Mouse (Mus musculus) right cerebral cortex, postnatal 25 days (tissue): Measurements from ENCODE around the gene Trpm3.

Source experiments
- DNase-seq: peaks from one replicate; pipeline ENCODE4 v3.0.0; 2022

Gene Trpm3

GRCm38 (mm10) chr19:22138590-22139421, at the start of gene Trpm3:
TSS of gene Trpm3 (plus strand) at chr19:22139046.
- DNase-seq, result peak; percentile 79

- no peak for DNase-seq
Measured at GRCm38 (mm10) chr19:22100582-22100981, 38.3 kb upstream of the Trpm3 start.

- no peak for DNase-seq
Measured at GRCm38 (mm10) chr19:22103865-22104264, 35.0 kb upstream of the Trpm3 start.

GRCm38 (mm10) chr19:22104848-22105484, 33.9 kb upstream of the Trpm3 start:
- no peak for DNase-seq

GRCm38 (mm10) chr19:22105648-22106047, 33.2 kb upstream of the Trpm3 start:
- DNase-seq, result no peak

- DNase-seq, result no peak
Measured at GRCm38 (mm10) chr19:22108893-22109463, 29.9 kb upstream of the Trpm3 start.

- DNase-seq, result no peak
Measured at GRCm38 (mm10) chr19:22120976-22121375, 17.9 kb upstream of the Trpm3 start.

GRCm38 (mm10) chr19:22121631-22122030, 17.2 kb upstream of the Trpm3 start:
- DNase-seq, result no peak

GRCm38 (mm10) chr19:22132626-22133025, 6.2 kb upstream of the Trpm3 start:
- DNase-seq, result no peak

- no peak for DNase-seq
Measured at GRCm38 (mm10) chr19:22178549-22178948, 39.7 kb downstream of the Trpm3 start.

GRCm38 (mm10) chr19:22179017-22179416, 40.2 kb downstream of the Trpm3 start:
- DNase-seq, result no peak

- no peak for DNase-seq
Measured at GRCm38 (mm10) chr19:22180136-22180535, 41.3 kb downstream of the Trpm3 start.

GRCm38 (mm10) chr19:22189716-22190115, 50.9 kb downstream of the Trpm3 start:
- peak; percentile 8 for DNase-seq

GRCm38 (mm10) chr19:22222520-22222919, 83.7 kb downstream of the Trpm3 start:
- DNase-seq, result no peak

GRCm38 (mm10) chr19:22234187-22234586, 95.3 kb downstream of the Trpm3 start:
- no peak for DNase-seq

- DNase-seq, result peak; percentile 52
Measured at GRCm38 (mm10) chr19:22249076-22249475, 110.2 kb downstream of the Trpm3 start.

- no peak for DNase-seq
Measured at GRCm38 (mm10) chr19:22272916-22273315, 134.1 kb downstream of the Trpm3 start.

- DNase-seq, result no peak
Measured at GRCm38 (mm10) chr19:22284651-22285050, 145.8 kb downstream of the Trpm3 start.

GRCm38 (mm10) chr19:22292671-22293070, 153.8 kb downstream of the Trpm3 start:
- DNase-seq, result no peak

- peak; percentile 12 for DNase-seq
Measured at GRCm38 (mm10) chr19:22300906-22301305, 162.1 kb downstream of the Trpm3 start.

- peak; percentile 17 for DNase-seq
Measured at GRCm38 (mm10) chr19:22303021-22303951, 164.4 kb downstream of the Trpm3 start.

GRCm38 (mm10) chr19:22303952-22304655, 165.3 kb downstream of the Trpm3 start:
- peak; percentile 69 for DNase-seq
